Mouse (Mus musculus): ENCODE measurements around the gene Esr2.

DNA sequence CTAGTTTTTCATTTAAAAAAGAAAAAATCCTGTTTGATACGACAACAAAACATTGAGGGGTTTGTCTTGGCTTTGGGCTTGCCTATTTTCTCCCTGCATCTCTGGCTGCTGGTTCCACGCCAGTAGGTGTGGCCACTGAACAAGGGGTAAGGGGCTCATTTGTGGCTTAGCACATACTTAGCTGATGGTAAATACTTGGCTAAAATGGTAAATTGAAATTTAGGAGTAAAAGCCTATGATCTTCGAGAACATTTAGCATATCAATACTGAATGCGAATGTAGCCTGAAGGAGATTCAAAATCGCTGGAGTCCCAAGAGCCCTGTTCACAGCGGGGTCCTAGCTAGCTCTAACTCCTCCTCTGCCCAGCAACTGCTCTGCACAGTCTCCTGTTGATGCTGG is 40.4 kb downstream of the Esr2 start:
- TF ChIP-seq POLR2A (IDR thresholded peaks at IDR 0.05; ENCODE audit: borderline replicate concordance, extremely low read depth, low read depth, low read length) = no peak
- no peak for TF ChIP-seq CTCF (IDR thresholded peaks at IDR 0.05; ENCODE audit: insufficient read depth, low read length)

All from lung, adult 2 months (tissue).